Mouse (Mus musculus) left cerebral cortex, adult 2 months (tissue): ENCODE measurements around the gene Trp53tg5. TPM values are rescaled to one million over a fixed set of nuclear protein-coding genes. Genes with fewer than 3 reads are reported as not detected.
A peak's percentile ranks its signal among the peaks of the same experiment; 100 is the strongest.

ENCODE experiments used
- DNase-seq, 2 experiments: peaks; one replicate each; pipeline ENCODE4 v3.0.0; 2021 to 2022; ENCODE audit warnings: low spot score in 2 of 2, mixed read lengths in 1 of 2; ENCODE audit errors: extremely low spot score in 1 of 2
- H3K27ac ChIP-seq: fragments of 200-600 bp; 2 replicates; pipeline ENCODE4 v1.8.1; 2022
- H3K4me3 ChIP-seq: fragments of 200-600 bp; 2 replicates; pipeline ENCODE4 v1.8.1; 2022
- CTCF ChIP-seq: fragments of 200-600 bp; IDR thresholded peaks from 2 replicates; pipeline ENCODE4 v1.8.1; 2022; ENCODE audit warnings: antibody characterized with exemption, mild to moderate bottlenecking, moderate library complexity
- intact Hi-C: fragments of 180-260 bp; cut with DNase I; formaldehyde crosslinking; loops from one replicate; pipeline ENCODE4 v1.15.1; 2025
- total RNA-seq, 2 experiments: library from RNA; stranded (reverse); gene quantifications; 2 replicates each; pipeline ENCODE4 v1.2.3; 2021

The Trp53tg5 gene
- total RNA-seq, 2 experiments from 2014 or later = not detected

DNA sequence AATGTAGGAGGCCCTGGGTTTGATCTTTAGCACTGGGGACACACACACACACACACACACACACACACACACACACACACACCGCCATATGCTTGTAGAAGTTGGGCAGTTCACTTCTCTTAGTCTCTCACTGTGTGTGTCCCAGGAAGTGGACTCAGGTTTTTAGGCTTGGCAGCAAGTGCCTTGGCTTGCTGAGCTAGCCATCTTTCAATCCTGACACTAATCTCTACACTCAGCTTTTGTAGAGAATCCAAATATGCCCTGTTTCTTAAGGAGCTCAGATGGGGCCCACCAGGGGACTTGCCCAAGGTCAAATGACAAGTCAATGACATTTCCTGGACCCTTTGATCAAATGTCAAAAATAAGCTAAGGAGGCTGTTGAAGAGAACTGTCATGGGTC lies 17.1 kb downstream of the Trp53tg5 start:
- H3K4me3 ChIP-seq = no peak overlapping the region; the same call in 1 of the 2 replicates
- TF ChIP-seq CTCF = no peak
- H3K27ac ChIP-seq = peak overlapping the region; percentile 79; the same call in 1 of the 2 replicates
- no peak for DNase-seq
- intact Hi-C loops = no loop called here

DNA sequence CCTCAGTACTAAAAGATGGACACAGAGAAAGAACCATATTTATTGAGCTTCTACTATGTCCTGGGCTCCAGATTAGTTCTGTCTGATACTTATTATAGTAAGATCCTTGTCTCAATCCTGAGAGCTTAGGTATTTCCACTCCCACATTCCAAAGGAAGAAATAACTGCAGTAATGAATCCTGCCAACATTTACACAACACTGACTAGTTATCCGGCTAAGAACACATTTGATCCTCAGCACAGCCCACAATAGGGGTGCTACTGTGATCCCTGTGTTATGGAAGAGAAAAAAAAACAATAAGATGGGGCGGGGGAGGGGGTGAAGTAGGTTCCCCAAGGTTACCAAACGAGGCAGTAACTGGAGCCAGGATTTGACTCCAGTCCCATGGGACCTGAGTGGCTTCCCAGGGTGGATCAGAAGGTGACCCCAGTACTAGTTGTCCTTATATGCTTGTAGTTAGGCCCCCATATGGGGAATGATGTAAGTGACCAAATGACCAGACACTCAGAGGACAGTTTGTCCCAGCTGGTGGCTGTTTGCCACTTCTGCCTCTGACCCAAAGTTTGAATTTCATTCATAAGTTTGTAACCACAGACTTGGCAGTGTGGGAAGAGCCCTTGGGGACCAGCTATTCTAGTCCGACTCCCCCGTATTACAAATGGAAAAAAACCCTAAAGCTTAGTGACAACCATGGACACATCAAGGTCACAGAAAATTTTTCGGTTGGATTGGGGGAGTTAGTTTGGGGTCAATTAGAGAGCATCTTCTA lies 17.9 kb downstream of the Trp53tg5 start:
- no peak for TF ChIP-seq CTCF
- no peak for DNase-seq
- Histone ChIP-seq H3K27ac (peak overlapping the region; percentile 44; the same call in 1 of the 2 replicates), H3K4me3 (no peak overlapping the region)
- intact Hi-C loops = no loop called here

DNA sequence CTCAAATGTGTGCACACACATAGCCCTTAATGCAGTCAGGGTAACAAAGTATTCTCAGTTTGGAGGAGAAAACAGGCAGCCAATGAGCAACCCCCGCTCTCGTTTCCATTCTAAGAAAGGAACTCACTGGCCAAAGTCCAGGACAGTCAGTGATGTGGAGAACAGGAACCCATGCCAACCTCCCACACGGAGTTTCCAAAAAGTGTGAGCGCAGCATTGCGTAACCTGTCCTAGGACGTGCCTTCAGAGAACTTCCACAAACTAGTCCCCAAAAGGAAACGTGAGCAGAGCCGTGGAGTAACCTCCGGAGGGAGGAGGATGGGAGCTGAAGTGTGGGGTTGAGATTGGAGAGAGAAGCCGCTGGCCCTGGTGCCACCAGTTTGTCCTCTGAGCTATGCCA lies 18.7 kb downstream of the Trp53tg5 start:
- DNase-seq = peak; percentile 59 to 84
- no peak for TF ChIP-seq CTCF
- Histone ChIP-seq H3K4me3 (no peak overlapping the region), H3K27ac (peak overlapping the region; percentile 44; the same call in 1 of the 2 replicates)
- intact Hi-C loops = no loop called here

DNA sequence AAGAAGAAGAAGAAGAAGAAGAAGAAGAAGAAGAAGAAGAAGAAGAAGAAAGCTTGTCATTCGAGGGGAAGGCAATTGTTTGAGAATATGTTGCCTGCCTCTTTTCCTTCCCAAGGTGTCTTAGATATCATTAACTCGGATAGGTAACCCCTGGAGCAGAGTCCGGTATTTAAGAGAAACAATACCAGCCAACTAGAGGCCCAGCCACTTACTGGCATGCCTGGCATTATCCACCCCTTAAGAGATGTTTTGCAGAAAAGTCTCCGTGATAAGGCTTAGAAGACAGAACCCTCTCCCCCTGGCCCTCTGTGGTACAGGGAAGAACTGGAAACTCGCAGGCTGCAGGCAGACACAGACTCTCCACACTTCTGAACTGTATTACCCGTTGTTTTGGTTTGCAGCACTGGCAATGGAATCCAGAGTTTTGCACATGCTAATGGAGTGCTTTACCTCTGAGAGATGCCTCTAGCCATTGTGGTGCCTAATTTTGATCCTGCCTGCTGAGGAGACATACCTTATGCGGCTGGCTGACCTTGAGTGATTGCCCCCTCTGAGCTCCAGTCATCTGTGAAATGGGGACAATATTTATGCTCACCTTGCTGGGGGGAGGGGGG lies 19.5 kb downstream of the Trp53tg5 start:
- DNase-seq = no peak
- intact Hi-C loops = no loop called here
- H3K4me3 ChIP-seq = no peak overlapping the region
- H3K27ac ChIP-seq = no peak overlapping the region
- no peak for TF ChIP-seq CTCF

DNA sequence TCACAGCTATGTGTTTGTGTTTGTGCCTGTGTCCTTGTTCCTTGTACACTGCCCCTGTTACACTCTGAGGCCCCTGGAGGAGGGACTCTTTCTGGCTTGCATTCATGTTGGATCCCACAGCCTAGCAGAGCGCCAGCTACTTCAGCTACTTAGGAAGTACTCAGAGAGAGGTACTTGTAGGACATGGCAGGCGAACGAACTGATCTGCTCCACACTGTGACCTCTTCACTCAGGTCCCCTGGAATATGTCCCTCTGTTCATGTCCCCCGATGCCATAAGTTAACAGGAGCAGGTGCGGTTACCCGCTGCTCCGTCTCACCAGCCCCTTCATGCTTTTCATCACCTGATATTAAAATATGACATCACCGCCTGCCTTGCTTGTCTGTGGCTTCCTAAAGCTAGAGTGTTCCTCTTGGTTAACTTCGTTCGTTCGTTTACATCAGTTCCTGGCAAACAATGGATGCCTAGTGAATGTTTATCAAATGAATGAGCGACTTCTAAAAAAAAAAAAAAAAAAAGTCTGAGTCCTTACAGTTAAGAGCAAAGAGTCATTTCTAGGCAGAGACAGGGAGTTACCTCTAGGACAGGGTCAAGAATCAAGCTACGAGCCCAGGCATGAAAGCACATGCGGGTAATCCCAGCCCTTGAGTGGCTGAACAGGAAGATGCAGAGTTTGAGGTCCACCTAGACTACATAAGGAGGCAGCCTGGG lies 20.3 kb downstream of the Trp53tg5 start:
- TF ChIP-seq CTCF = no peak
- DNase-seq = no peak
- intact Hi-C loops = no loop called here

DNA sequence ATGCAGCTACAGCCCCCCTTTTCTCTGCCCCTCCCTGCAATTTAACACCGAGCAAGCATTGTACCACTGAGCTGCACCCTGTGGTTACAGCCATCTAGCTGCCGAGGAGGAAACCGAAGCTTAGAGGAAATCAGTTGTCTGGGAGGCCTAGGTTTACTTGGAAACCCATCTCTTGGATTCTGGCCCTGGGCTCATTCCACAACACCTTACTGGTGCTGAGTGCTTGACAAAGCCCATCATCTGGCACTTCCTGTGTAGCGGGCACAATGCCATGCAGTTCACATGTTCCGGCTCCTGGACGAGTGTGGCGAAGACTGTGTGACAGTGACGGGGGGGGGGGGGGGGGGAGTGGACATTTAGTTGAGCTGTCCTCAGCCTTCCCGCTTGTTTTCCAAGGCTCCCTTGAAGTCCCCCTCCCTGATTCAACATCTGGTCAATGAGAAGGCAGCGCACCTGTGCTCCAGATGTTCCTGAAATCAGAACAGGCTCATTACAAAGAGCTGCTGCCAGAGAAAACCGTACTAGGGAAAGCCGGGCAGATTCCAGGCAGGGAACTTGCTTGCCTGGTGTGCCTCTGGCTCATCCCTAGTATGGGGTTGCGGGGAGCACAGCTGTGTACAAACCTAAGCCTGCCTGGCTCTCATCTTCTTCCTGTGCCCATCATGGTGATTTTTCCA lies 21.4 kb downstream of the Trp53tg5 start:
- no peak for TF ChIP-seq CTCF
- Histone ChIP-seq H3K4me3 (no peak overlapping the region), H3K27ac (no peak overlapping the region)
- intact Hi-C loops = no loop called here
- no peak for DNase-seq

More for the DNA sequence above, 20.3 kb downstream of the Trp53tg5 start:
- Histone ChIP-seq H3K27ac (no peak overlapping the region), H3K4me3 (no peak overlapping the region)

DNA sequence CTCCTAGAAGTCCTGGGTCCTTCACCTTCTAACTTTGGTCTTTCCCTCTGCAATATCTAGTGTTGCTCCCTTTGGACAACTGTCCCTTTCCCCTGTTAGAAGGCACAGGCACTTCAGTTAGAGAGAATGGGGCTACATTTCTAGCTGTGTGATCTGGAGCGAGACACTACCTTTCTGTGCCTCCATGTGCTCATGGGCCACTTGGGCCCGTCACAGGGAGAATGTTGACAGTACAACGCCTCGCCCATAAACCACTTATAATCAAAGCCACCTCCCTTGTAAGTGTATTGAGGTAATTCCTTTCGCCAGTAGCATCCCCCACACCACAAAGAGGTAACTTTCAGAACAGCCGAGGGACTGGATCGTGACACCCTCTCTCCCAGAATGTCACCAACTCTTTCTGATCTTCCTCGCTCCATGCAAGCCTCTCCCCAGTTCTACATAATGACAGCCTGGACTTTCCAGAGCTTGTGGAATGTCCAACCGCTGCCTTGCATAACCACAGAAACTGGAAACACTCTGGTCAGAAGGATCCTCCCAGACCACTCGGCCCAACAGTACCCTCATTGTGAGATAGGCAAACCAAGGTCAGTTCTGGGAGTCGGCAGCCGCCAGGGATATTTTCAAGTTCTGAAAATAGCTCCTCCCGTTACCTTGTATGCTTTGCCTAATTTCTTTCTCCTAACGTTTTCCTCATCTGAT lies 24.0 kb downstream of the Trp53tg5 start:
- no peak for TF ChIP-seq CTCF
- DNase-seq = no peak
- Histone ChIP-seq H3K4me3 (no peak overlapping the region), H3K27ac (no peak overlapping the region)
- intact Hi-C loops = no loop called here

DNA sequence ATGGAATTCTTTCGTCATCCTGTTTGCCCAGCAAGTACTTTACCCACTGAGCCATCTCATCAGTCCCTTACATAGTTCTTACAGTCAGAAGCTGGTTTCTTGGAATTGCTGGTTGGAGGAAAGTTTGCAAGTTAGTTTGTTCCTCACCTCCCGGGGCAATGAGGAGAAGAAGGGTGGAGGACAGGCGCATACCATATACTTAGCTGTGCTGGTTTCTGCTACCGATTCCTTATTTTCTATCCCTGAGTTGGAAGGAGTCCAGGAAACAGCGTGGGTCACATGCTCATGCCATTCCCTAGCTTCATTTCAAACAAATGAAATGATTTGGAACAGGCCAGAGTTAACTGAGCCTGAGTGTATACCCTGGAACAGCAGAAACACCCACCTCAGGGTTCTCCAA lies 24.6 kb downstream of the Trp53tg5 start:
- H3K27ac ChIP-seq = no peak overlapping the region
- no peak for TF ChIP-seq CTCF
- H3K4me3 ChIP-seq = no peak overlapping the region
- DNase-seq = no peak
- intact Hi-C loops = no loop called here

DNA sequence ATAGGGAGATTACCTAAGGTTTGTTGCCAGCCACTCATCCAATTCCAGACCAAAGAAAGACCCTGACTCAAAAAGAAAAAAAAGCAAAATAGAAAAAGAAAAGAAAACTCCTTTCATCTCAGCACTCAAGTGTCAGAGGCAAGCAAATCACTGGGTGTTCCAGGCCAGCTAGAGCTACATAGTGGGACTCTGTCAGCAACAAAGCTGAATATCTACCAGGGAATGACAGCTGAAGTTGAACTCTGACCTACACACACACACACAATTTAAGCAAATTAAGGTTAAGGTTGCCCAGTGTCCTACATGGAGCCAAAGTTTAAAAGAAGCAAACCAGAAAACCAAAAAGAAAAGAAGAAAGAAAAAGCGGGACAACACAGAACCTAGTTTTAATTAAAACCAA lies 25.4 kb downstream of the Trp53tg5 start:
- Histone ChIP-seq H3K27ac (no peak overlapping the region), H3K4me3 (no peak overlapping the region)
- intact Hi-C loops = no loop called here
- DNase-seq = no peak
- TF ChIP-seq CTCF = no peak

DNA sequence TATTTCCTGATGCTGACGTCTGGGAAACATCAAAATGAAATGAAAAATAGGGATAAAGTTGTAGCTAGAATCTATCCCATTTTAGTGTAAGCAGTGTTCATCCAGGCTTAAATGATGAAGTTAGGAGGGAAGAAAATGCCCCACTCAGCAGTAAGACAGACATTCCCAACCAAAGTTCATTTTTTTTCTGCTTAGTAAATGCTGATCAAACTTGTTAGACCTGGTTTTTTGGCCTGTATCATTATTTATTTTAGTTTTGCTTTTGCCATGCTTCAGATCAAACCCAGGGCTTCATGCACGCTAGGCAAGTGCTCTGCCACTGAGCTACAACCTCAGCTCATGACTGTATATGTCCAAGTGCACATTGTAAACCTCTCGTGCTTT lies 27.4 kb downstream of the Trp53tg5 start:
- TF ChIP-seq CTCF = no peak
- Histone ChIP-seq H3K4me3 (no peak overlapping the region), H3K27ac (no peak overlapping the region)
- DNase-seq = no peak
- intact Hi-C loops = no loop called here

DNA sequence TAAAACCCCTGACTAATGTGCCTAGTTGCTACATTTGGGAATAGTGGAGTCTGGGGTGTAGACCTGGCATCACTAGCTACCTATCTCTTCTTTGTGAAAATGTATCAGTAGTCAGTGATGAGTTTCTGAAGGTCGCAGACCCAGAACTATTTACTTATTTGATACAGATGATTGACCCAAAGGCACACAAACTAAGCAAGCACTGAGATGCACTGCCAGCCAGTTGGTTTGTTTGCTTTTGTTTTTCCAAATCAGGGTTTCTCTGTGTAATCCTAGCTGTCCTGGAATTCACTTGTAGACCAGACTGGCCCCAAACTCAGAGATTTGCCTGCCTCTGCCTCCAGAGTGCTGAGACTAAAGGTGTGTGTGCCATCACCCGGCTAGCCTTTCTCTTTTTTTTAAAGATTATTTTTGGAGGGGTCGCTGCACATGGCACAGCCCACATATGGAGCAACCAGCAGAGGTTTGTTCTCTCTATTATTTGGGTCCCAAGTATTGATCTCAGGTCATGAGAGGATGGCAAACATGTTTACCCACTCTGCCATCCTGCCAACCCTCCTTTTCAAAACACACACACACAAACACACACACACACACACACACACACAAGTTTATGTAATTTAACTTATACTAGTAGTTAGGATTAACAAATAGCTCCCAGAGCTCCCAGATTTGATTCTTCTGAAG lies 28.0 kb downstream of the Trp53tg5 start:
- no peak overlapping the region for H3K4me3 ChIP-seq
- intact Hi-C loops = no loop called here
- no peak for TF ChIP-seq CTCF
- no peak for DNase-seq
- H3K27ac ChIP-seq = no peak overlapping the region
